Mouse (Mus musculus) liver, embryonic 18 days (tissue): ENCODE results near the gene Tyms. TPM values are rescaled to one million over a fixed set of nuclear protein-coding genes. Genes with fewer than 3 reads are reported as not detected.

ENCODE experiments used
- polyA plus RNA-seq: library from polyadenylated mRNA; depleted of rRNA; stranded (reverse); fragments of >200 nt; gene quantifications from 2 replicates; pipeline ENCODE4 v1.2.3, GENCODE M21; 2012; rRNA removed

The Tyms gene
- 54.3 and 60.1 TPM in 2 replicates for polyA plus RNA-seq

GRCm38 (mm10) chr5:30072825-30073821 lies at the start of gene Tyms:
Gene Tyms, minus strand, starts transcription at chr5:30073617.

GRCm38 (mm10) chr5:30105668-30106300 lies 32.4 kb upstream of the Tyms start, which contains the start of gene 3110082J24Rik:
Gene 3110082J24Rik, minus strand, starts transcription at chr5:30106086.

GRCm38 (mm10) chr5:30104841-30105667 lies 31.6 kb upstream of the Tyms start, which contains the start of gene Garem2:
Gene Garem2, plus strand, starts transcription at chr5:30105161.

DNA sequence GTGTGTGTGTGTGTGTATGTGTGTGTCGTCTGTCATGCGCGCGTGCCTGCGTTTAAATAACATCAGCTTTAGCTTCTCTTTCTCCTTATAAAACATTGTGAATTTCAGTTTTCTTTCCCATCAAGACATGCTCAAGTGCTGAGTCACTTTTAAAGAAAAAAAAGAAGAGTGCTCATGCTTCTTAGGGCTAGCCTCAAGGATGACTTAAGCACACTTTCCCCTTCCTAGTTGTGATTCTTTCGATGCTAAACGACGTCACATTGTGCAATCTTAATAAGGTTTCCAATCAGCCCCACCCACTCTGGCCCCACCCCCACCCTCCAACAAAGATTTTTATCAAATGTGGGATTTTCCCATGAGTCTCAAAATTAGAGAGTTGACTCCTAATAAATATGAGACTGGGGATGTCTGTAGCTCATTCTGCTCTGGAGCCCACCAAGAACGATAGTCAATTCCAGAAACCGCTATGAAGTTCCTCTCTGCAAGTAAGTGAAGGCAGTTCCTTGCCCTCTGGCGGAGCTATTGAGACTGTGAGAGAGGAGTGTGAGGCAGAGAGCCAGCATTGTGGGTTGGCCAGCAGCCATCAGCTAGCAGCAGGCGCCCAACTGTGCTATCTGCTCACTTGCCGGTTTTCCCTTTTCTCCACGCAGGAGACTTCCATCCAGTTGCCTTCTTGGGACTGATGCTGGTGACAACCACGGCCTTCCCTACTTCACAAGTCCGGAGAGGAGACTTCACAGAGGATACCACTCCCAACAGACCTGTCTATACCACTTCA lies 60.5 kb downstream of the Tyms start, which contains the start of gene Il6:
Gene Il6 (plus strand): TSS at position 389 of the 778 bp plus-strand sequence.

Other genes starting within 250 kb of the Tyms start
- gene Il6, start 60.5 kb downstream of the Tyms start, polyA plus RNA-seq, result 0.13 and 0.23 TPM in 2 replicates
- 0.01 and 0.02 TPM in 2 replicates for gene Garem2, start 31.5 kb upstream of the Tyms start, polyA plus RNA-seq
- gene 3110082J24Rik, start 32.5 kb upstream of the Tyms start, polyA plus RNA-seq, result not detected in 2 replicates
- 128 and 129 TPM in 2 replicates for gene Hadha, start 81.5 kb upstream of the Tyms start, polyA plus RNA-seq
- 219 and 220 TPM in 2 replicates for gene Hadhb, start 81.6 kb upstream of the Tyms start, polyA plus RNA-seq
- gene Adgrf3, start 132.1 kb upstream of the Tyms start, polyA plus RNA-seq, result 0.02 and 0.05 TPM in 2 replicates
- gene Selenoi, start 159.0 kb upstream of the Tyms start, polyA plus RNA-seq, result 10.8 and 11.0 TPM in 2 replicates
- 0.28 and 0.36 TPM in 2 replicates for gene Drc1, start 207.8 kb upstream of the Tyms start, polyA plus RNA-seq